Mouse (Mus musculus) erythroblast, embryonic 14.5 days (primary cell): ENCODE results near the gene Gimap9.

Experiments
- GATA1 ChIP-seq: IDR thresholded peaks from 2 replicates; pipeline ENCODE4 v1.6.1; 2012; ENCODE audit warnings: low read length, inconsistent platforms, mixed read lengths
- TAL1 ChIP-seq: IDR thresholded peaks from 3 replicates; pipeline ENCODE4 v1.6.1; 2012; ENCODE audit warnings: low read length, inconsistent platforms, mixed read lengths

DNA sequence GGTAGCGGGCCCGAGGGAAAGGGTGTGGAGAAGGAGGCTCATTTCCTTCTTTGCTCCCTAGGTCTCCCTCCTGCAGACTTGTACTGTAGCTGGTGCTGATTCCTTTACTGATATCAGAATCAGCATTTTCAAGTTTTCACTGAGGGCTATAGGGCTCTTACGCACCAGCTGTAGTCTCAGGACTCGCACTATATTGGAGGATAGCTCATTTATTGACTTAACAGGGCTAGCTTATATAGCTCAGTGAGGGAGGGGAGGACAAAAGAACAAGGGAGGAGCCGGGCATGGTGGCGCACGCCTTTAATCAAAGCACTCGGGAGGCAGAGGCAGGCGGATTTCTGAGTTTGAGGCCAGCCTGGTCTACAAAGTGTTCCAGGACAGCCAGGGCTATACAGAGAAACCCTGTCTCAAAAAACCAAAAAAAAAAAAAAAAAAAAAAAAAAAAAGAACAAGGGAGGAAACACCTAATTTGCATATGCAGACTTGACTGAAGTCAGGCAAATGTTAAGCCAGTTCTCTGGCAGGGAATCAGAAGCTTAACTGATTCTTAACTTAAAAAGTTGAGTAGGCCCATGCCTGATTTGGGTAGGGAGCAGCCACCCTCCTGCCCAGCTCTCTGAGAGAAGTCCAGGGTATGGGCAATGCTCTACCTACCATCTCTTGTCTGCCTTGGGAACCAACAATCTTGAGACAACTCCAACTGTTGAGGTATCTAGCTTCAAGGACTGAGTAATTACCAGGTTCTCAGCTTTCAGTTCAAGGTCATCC is 1.5 kb upstream of the Gimap9 start:
- TF ChIP-seq TAL1 (no peak), GATA1 (no peak)
